Mouse (Mus musculus): ENCODE measurements around the gene Ephb2.

Gene Ephb2

DNA sequence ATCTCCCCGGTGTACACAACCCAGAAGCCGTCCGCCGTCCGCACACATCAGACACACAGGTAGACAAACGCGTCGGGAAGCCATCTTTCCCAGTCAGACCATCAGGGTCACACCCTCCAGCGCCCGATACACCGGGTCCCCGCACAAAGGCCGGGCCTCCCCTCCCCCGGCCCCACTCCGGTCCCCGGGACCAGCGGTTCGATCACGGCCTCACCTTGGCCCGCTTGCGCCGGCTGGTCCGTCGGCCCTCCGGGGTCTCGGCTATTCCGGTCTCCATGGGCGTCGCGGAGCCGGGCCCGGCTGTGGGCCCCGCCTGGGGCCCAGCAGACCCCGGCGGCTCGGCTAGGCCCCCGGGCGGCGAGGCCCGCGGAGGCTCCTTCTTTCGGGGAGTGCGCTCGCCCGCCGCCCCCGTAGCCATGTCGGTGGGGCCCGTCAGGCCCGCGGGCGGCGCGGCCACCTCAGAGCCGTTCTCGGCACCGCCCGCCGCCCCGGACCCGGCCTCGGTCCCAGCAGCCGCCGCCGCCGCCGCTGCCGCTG, 233.7 kb downstream of the Ephb2 start:
- in situ Hi-C loops (cut with MboI, MseI), result no loop called here

DNA sequence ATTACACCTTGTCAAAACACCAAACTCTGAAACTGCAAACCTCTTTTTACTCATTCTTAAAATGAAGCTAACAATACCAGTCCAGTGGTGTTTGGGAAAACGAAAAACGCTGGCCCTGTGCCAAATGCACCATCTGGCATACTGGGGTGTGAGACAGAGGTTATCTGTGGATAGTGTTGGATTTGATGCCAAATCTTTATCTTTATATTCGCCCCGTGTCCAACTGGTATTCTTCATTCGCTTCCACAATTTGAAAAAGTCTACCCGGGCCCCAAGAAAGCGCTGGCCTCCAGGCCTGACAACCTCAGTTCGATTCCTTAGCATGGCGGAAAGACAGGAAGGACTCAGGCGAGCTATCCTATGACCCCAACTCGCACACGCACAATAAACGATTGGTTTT, 234.3 kb downstream of the Ephb2 start:
- in situ Hi-C loops (cut with MboI, MseI), result no loop called here

DNA sequence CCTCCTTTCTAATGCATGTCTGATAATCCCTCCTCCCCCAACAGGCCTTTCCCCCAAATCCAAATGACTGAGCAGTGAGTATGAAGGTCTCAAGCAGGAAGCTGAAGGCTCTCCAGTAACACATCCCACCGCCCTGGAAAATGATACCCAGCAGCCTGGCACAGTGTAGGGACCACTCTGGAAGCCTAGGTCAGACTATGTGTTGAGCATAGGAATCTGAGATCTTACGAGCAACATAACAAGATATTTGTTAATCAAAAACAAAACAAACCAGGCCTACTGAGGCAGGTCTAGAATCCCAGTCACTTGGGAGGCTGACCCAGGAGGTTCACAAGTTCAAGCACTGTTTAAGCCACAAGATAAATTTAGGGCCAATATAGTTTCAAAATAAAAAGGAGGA, 235.3 kb downstream of the Ephb2 start:
- in situ Hi-C loops (cut with MboI, MseI), result no loop called here

DNA sequence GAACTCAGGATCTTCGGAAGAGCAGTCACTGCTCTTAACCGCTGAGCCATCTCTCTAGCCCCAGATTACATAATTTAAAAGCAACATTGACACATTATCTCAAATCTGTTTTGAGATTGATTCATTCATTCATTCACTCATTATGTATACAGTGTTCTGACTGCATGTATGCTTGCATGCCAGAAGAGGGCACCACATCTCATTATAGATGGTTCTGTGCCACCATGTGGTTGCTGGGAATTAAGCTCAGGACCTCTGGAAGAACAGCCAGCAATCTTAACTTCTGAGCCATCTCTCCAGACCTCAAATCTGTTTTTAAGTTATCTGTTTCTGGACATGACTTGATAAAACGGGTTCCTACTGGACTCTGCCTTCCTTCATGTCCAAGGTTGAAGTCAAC, 235.9 kb downstream of the Ephb2 start:
- in situ Hi-C loops (cut with MboI, MseI), result no loop called here

DNA sequence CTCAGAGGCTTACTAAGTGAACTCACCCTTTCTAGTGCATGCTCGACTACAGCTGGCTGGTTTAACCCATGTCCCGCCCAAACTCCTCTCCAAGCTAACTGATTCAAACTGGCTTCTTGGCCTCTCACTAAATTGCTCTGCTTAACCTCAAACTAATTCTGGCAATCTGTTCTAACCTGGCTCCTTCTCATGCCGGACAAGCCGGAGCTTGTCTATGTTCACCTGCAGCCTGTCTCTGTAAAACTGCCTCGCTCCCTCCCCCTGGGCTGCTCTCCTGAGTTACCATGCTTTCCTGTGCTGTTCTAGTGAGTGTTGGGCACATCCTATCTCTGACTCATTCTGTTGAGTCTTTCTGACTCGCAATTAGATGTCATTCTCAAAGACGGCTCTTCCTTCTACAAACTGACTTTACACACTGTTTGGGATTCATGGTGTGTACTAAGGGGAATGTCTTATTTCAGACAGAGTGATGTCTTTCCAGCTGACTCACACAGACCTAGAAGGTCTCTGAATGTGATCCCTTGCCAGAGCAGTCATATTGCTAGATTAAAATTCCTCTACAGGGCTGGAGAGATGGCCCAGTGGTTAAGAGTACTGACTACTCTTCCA, 237.4 kb downstream of the Ephb2 start:
- in situ Hi-C loops (cut with MboI, MseI), result no loop called here

Data from T-helper 2 cell (primary cell).